Mouse (Mus musculus) kidney, adult 18-20 months (tissue): Measurements from ENCODE around the gene Gm15127.
"Not testable (repeated sequence)": the region's sequence is repeated elsewhere in the genome, so short reads cannot be mapped to it uniquely, and the experiment has no call there.

Experiments used
- DNase-seq: peaks from one replicate; pipeline ENCODE4 v3.0.0; 2021

Gm15127 gene

DNA sequence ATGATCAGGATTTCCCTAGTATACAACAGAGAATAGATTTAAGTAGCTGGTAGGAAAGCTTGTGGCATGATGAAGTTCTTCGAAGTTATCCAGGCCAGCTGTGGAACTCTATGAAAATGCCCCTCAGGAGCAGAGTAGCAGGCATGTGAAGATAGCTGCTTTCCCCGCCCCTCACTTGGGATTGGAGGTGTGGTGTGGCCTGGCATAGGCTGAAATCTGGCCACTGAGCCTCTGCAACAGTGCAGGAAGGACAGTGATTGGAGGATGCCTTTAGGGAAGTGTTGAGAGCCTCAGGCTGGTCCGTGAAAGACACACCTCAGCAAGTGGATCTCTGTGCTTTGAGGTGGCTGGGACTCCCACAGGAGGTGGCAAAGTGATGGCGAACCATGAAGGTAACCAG lies at the start of gene Gm15127:
Gene Gm15127 (plus strand): TSS at position 301 of the 400 bp plus-strand sequence.
- DNase-seq, result not testable (repeated sequence)

DNA sequence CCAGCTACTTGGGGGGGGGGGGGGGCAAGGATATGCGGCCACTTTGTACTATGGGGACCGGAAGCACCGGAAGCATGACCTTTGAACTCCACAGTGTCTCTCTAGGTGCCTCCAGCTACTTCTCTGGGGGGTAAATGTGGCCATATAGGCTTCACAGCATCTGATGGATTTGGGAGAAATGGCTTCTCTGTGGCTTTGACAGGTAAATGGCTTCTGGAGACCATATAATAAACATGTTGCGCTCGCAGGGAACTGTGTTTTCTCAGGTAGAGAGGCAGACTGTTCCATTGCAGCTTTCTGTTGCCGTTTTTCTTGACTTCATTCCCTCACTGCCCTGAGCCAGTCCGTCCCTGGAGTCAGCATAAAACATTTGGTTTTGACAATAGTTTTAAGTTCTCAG lies 48.3 kb upstream of the Gm15127 start, which contains the start of gene Gm8334:
Gene Gm8334 (minus strand): TSS at position 101 of the 400 bp plus-strand sequence.
- not testable (repeated sequence) for DNase-seq

GRCm38 (mm10) chrX:148676290-148676689 lies 12.9 kb downstream of the Gm15127 start:
- DNase-seq, result not testable (repeated sequence)
